Mouse (Mus musculus) cerebellum, adult 9-10 months (tissue): ENCODE results near the gene Cd2ap.

Experiments used
- DNase-seq: peaks from one replicate; pipeline ENCODE4 v3.0.0; 2022

Gene Cd2ap

DNA sequence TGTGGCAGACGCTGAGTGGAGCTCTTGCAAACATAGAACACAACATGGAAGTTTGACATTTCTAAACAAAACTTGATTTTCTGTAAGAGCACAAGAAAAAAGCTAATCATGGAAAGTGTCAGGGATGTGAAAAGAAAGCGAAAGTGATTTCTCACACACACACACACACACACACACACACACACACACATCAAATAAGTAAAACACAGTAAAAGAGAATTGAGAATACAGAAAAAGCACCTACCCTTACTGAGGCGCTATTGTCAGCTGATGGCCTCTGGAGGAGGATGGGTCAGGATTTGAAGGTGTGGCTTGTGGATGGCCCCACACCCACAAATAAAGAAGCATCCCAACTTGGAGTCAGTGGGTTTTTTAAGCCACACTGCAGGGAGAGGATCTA lies 19.0 kb downstream of the Cd2ap start:
- DNase-seq = no peak

DNA sequence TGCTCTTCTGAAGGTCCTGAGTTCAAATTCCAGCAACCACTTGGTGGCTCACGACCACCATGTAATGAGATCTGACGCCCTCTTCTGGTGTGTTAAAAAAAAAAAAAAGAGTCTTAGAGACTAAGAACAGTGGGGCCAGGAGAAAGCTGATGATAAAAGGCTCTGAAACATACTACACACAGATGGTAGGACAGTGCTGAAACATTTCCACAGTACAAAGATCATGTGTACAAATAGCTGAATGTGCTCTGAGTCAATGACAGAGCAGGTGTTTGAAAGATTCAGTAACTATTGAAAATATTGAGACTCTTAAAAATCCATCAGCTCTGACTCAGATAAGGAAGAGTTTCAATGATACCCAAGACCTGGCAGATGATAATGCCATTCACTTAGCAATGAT lies 29.4 kb downstream of the Cd2ap start:
- DNase-seq = no peak

DNA sequence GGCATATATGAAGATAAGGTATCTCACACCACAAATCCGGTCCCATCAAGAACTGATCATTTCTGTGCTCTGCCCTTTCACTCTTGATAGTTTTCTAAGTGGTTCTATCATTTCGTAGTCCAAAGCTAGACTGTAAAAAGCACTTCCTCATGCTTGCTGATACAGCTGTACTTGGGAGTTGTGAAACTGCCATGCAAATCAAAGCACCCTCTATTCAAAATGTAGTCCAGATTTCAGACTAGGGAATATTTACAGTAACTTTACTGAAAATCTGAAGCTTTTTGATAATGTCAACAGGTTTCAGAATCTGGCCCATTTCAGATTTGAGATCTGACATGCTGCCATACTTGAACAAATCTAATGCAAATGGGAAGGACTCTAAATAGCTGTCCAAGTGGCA lies 39.3 kb downstream of the Cd2ap start:
- no peak for DNase-seq

DNA sequence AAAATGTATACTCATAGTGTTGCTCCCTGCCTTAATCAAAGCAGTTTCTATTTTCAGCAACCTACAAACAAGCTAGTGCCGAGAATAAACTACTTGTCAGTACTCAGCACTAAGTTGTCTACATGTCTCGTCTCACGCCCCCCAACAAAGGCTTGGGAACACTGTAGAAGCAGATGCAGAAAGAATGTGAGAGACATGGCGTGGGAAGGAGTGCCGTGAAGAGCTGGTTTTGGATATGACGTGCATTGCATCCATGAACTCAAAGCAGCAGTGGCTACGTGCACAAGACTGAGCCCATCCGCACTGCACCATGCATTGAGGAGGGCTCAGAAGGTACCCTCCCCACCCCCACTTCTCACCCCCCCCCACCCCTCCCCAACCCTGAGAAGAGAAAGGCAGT lies 53.7 kb downstream of the Cd2ap start:
- no peak for DNase-seq

DNA sequence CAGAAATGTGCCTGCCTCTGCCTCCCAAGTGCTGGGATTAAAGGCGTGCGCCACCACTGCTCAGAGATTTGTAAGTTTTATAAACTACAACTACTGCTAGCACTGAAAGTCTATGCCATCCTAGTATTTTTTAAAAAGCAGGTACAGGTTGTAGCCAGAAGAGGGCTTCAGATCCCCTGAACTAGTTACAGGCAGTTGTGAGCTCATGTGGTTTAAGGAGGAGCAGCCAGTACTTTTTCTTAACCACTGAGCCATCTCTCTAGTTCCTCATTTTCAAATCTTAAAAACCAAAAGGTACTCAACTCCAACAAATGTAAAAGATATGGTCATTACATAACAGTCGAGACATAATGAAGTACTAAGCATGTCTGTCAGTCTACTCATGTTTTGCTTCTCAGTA lies 61.1 kb downstream of the Cd2ap start:
- DNase-seq = no peak

DNA sequence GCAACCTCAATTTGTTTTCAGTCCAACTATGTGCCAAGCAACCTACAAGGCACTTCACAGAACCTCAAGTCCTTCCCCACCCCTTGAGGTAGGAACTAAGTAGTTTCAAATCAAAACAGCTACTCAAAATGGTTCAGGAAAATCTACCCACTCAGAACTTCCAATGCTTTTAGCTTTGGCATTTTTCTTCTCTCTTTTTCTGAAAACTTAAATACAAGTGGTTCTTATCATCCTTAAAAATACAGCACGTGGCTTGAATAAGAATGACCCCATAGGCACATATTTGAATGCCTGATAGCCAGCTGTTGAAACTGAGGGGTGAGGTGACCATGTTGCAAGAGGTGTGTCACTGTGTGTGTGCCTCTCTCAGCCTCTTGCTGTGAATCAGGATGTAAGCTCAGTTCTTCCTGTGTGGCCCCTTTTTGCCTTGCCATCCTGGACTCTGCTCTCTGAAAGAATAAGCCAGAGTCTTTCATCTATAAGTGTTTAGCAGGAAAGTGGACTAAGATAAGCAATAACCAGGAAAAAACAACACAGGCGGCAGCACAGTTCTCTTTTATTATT lies 84.0 kb downstream of the Cd2ap start:
- DNase-seq = no peak

DNA sequence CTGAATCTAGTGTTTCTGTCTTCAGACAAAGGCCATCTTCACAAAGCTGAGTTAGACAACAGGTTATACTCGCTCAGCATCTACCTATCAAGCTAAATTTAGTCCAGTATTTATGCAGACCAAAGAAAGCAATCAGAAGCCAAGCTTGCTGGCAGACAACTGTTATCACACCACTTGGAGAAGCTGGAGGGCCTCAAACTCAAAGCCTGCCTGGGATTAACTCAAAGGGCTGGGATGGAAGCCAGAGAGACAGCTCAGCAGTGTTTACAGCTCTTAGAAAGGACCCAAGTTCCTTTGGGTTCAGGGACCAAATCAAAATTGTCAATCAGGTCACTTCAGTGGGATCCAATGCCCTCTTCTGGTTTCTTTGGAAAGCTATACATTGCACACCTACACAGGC lies 85.7 kb downstream of the Cd2ap start:
- DNase-seq = no peak

DNA sequence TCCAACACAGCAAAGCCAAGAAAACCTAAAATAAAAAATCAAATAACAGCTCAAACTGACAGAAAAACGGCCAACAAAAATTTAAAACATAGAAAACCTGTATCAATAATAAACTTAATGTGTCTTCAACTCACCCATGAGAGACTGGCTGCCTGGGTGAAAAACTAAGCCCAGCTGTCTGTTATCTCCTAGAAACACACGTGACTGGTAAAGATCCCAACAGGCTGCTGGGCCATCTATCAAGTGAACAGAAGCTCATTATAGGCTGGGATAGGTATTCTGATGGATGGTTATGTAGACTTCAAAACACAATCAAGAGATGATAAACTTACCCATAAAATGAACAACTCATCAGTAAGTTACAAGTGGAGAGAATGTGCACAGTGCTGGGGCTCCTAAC lies 86.7 kb downstream of the Cd2ap start:
- no peak for DNase-seq

DNA sequence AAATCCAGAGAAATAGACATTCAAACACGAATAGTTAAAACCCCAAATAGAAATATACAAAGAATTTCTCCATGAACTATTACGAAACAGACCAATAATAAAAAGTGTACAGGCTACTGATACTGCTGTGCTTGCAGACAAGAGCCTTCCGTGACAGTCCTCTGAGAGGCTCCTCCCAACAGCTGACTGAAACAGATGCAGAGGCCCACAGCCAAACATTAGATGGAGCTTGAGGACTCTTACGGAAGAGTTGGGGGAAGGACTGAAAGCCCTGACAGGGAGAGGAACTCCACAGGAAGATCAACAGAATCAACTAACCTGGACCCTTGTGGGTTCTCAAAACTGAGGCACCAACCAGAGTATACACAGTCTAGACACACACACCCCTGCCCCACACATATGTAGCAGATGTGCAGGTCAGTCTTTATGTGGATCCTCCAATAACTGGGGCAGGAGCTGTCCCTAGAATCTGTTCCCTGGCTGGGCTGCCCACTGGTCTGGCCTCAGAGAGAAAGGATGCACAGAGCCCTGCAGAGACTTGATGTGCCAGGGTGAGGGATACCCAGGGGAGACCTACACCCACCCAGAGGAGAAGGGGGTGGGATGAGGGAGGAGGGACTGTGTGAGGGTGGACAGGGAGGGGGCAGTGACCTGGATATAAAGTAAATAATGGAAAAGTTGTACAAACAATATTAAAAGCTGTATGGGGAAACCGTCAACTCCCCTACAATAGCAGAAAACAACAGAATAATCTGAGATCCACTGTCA lies 87.6 kb downstream of the Cd2ap start:
- DNase-seq = no peak

DNA sequence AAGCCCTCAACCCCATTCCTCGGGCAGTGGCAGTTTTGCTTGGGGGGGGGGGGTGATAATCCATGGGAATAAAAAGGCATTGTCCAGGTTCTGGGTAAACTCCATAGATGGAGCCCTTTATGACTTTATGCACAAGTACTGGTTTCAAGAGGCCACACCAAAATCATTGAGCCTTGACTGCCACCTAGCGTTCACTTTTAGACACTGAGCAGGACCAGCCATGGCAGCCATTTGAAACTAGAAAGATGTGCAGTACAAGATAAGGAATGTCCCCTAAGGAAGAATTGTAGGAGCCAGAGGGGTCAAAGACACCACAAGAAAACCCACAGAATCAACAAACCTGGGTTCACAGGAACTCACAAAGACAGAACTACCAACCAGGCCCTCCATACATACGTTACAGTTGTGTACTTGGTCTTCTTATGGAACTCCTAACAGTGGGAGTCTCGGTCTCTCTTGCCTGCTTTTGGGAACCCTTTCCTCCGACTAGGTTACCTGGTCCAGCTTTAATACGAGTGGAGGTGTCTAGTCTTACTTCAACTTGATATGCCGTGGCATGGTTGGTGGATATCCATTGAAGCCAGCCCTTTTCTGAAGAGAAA lies 94.2 kb downstream of the Cd2ap start:
- DNase-seq = peak; percentile 69

DNA sequence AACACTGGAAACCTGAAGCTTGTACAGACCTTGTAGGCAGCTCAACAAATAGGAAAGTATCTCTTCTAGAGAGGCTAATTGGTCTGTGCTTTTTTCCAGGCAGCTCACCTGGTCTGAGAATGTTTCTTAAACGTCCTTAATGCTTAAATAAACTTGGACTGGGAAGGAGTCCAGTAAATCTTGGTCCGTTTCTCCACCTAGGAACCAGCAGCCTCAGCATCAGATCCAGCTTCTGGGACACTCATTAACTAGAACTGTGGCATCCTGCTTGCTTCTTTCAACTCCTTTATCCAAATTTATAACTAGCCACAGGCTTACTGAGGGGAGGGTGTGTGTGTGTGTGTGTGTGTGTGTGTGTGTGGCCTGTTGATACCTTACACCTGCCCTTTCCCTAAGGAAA lies 122.7 kb downstream of the Cd2ap start:
- DNase-seq = no peak

DNA sequence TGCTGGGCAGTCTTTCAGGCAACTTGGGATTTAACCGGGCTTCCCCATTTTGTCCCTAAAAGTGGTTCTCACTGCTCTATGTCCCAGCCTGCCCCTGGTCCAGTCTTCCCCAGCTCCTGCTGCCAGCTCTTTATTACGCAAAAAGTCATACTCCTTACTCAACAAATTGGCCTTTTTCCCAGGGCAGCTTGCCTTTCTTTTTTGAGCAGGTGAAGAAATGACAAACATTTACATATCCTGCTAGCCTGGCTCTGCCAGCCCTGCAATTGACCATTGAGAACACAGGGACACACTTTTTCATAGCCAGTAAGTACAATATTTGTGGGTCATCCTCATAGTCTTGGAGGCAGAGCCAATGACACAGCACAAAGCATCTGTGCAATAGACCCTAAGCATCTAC lies 124.3 kb downstream of the Cd2ap start:
- no peak for DNase-seq

DNA sequence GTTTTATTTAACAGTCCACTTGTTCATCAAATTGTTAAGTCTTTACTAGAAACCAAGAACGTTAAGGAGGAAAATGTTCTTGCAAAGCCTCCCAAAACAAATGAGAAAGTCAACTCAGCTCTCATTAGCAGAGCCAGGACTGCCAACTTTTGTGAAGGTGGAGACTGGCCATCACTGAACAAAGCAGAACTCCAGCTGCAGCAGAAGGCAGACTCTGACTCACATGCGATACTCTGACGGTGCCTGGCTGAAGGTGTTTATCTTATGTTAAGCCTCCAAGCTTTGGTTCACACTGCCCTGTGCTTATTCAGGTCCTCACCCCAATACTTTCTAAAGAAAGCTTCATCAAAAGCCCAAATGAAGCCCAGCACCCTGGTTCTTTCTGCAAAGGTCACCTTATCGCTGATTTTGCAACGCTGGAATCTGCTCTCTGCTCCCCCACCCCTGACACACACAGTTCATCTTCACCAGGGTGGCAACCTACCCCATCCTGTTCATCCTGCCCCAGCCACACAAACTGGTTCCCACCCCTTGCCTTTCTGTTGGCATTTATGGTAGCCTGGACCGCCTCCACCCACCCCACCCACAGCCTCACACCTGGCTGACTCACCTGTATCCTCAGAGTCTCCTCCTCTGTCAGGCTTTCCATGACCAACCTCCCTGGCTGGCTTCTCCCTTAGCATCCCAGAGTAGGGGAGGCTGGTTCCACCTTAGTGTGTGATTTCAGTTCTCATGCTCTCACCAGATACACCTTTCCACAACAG lies 130.6 kb downstream of the Cd2ap start:
- DNase-seq = no peak
